Mouse (Mus musculus) adipocyte (in vitro differentiated cells): Measurements from ENCODE around the gene Nfe2l3.

ENCODE experiments used
- DNase-seq: peaks from one replicate; pipeline ENCODE4 v3.0.0-alpha.2; 2016; ENCODE audit warnings: low spot score

Nfe2l3 gene

DNA sequence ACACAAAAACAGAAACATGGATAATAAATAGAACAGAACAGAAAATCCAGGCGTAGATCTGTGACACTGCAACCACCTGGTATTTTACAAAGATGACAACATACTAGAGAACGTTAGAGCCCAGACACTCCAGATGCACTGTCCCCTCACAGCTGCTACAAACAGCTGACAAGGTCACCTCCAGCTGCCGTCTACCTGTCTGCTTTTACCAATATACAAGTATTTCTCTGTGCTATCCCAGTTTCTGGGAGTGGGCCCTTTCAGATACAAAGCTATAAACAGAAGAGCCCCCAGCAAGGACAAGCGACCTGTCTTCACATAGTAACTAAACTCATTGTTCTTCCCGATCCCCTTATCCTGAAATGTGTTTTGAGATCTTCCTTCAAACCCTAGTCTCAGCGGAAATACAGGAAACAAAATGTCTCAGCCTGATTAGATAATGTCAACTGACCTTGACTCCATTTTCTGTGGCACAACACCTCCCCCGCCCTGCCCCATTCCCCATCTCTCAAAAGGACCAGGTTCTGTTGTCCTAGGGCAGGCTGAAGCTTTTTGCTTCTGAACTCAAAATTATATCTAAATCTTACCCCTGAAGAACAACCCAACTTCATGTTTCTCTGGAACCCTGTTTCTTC is 53.7 kb downstream of the Nfe2l3 start:
- DNase-seq, result no peak

DNA sequence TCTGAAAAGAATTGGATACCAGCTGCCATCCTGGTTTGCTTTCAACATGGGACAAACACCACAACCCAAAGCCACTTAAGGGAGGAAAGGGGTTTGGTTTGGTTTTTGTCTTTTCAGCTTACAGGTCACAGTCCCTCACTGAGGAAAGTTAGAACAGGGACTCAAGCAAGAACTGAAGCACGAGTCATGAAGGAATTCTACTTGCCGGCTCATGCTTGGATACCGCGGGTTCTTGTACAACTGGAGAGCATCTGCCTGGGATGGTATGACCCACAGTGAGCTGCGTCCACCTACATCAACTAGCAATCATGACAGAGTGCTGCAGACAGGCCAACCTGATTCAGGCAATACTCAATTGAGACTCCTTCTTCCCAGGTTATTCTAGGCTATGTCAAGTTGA is 54.3 kb downstream of the Nfe2l3 start:
- DNase-seq, result no peak

DNA sequence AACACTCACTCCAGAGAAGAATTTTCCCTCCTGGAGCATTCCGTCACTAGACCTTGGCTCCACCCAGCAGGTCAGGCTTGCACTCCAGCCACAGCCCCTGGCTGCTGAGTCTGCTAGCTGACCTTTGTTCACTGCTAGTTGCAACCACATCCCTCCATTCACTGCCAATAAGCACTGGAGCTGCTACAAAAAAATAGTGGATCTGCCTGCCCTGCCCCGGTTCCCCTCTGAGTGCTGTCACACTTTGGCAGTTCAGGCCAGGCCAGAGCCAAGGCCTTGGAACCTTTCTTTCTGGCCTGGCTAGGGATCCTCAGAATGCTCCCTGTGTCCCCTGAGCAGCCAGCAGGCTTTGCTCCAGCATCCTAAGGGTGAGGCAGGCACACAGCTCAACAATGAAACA is 57.3 kb downstream of the Nfe2l3 start:
- DNase-seq, result peak; percentile 99

DNA sequence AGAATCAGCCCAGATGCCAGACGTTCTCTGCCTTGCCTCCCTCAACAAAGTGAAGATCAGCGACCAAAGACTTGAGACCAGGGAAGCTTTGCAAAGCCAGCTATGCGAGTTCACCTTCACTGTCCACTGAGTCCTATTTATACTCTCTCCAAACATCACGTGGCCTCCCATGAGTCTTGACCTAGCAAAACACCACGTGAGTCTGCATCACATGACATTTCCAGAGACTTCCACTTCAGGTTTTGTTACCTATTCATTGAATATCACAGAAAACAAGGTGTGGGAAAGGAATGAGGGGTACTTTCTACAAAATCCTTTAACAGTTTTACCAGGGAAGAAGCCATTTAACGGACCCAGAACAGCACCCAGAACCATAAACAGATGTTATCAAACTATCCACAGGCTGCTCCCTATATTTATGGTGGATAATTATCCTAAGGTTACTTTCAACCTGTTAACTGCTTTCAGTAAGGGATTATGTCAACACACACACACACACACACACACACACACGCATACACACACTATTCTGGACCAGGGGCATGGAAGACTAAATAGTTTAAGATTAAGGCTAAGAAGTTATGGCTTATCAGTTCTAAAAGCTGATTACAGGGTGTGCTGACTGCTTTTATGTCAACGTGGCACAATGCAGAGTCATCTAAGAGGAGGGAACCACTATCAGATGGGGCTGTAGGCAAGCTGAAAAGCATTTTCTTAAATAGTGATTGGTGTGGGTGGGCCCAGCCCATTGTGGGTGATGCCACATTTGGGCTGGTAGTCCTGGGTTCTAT is 65.0 kb downstream of the Nfe2l3 start:
- no peak for DNase-seq

- DNase-seq, result no peak
These were observed 73.2 kb downstream of the Nfe2l3 start for GRCm38 (mm10) chr6:51505671-51506070.

DNA sequence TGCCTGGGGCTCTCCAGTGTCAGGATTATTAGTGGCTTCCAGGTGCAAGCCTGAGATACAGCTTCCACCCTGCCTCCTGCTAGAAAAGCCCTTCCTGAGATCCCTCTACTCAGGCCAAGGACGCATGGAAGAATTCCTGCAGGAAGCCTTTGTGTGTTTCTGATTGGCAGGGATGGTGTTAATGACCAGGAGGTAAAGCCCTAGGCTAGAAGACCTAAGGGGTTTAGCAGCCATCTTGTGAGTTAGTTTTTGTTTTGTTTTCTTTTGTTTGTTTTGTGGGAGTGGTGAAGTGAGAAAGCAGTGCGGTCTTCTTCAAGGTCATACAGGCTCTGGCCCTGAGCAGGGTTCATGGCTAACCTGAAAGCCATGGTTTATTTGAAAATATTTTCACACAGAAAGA is 75.1 kb downstream of the Nfe2l3 start:
- DNase-seq, result no peak
